Mouse (Mus musculus) MEL (cell line): ENCODE data around the gene Vegfb.

Experiments used
- CHD1 ChIP-seq: IDR thresholded peaks from 2 replicates; pipeline ENCODE4 v1.6.1; 2012; ENCODE audit warnings: low read depth, mild to moderate bottlenecking, inconsistent platforms, low read length, improper control_type of control experiment
- CTCF ChIP-seq, 3 experiments: IDR thresholded peaks in 2 of 3; conservative IDR thresholded peaks in 1 of 3; 2 replicates each; pipeline ENCODE4 v1.5.1; 2011 to 2012; ENCODE audit warnings: low read length in 3 of 3, low read depth in 2 of 3, mild to moderate bottlenecking in 2 of 3, improper control_type of control experiment in 1 of 3, inconsistent platforms in 1 of 3, mixed read lengths in 1 of 3, moderate library complexity in 1 of 3; ENCODE audit not compliant: control insufficient read depth in 1 of 3, insufficient read depth in 1 of 3, poor library complexity in 1 of 3, severe bottlenecking in 1 of 3
- E2F4 ChIP-seq: IDR thresholded peaks from 2 replicates; pipeline ENCODE4 v1.6.1; 2011; ENCODE audit warnings: low read depth, low read length, improper control_type of control experiment, borderline replicate concordance
- HCFC1 ChIP-seq: IDR thresholded peaks from 2 replicates; pipeline ENCODE4 v1.6.1; 2012; ENCODE audit warnings: low read depth, mild to moderate bottlenecking, inconsistent platforms, low read length, improper control_type of control experiment, moderate library complexity
- MAFK ChIP-seq: IDR thresholded peaks from 2 replicates; pipeline ENCODE4 v1.6.1; 2011; ENCODE audit warnings: low read depth, mild to moderate bottlenecking, low read length, improper control_type of control experiment, borderline replicate concordance
- POLR2A ChIP-seq, 2 experiments: IDR thresholded peaks; 2 replicates each; pipeline ENCODE4 v1.6.1; 2011 to 2012; ENCODE audit warnings: low read length in 2 of 2, mild to moderate bottlenecking in 2 of 2, control low read depth in 1 of 2, improper control_type of control experiment in 1 of 2, low read depth in 1 of 2, moderate library complexity in 1 of 2; ENCODE audit not compliant: control insufficient read depth in 1 of 2, insufficient read depth in 1 of 2, poor library complexity in 1 of 2
- ZC3H11A ChIP-seq: IDR thresholded peaks from 2 replicates; pipeline ENCODE4 v1.6.1; 2012; ENCODE audit warnings: low read depth, mild to moderate bottlenecking, inconsistent platforms, low read length, improper control_type of control experiment
- ZKSCAN1 ChIP-seq: IDR thresholded peaks from 2 replicates; pipeline ENCODE4 v1.6.1; 2012; ENCODE audit warnings: low read depth, mild to moderate bottlenecking, inconsistent platforms, low read length, improper control_type of control experiment, moderate library complexity

- TF ChIP-seq CHD1 (no peak), HCFC1 (no peak), ZC3H11A (no peak), MAFK (no peak), ZKSCAN1 (no peak), E2F4 (no peak), CTCF (IDR thresholded peaks at IDR 0.05 in 2 of 3, conservative IDR thresholded peaks at IDR 0.05 in 1 of 3; ENCODE audit: control insufficient read depth in 1 of 3, insufficient read depth in 1 of 3, low read depth in 2 of 3, low read length in 3 of 3, poor library complexity in 1 of 3, severe bottlenecking in 1 of 3) (no peak), POLR2A (IDR thresholded peaks at IDR 0.05; ENCODE audit: control insufficient read depth in 1 of 2, insufficient read depth in 1 of 2, low read depth in 1 of 2, low read length in 2 of 2, poor library complexity in 1 of 2) (no peak)
These were observed 5.7 kb upstream of the Vegfb start for GRCm38 (mm10) chr19:6993011-6993770.
